Mouse (Mus musculus): ENCODE data around the gene Hist1h2bb.

GRCm38 (mm10) chr13:23729706-23730105, 16.8 kb upstream of the Hist1h2bb start:
- TF ChIP-seq MAX (IDR thresholded peaks at IDR 0.05) (no peak), CTCF (IDR thresholded peaks at IDR 0.05; ENCODE audit: control insufficient read depth, insufficient read depth, insufficient read length) (no peak)
